Mouse (Mus musculus): ENCODE data around the gene Zfp827.

DNA sequence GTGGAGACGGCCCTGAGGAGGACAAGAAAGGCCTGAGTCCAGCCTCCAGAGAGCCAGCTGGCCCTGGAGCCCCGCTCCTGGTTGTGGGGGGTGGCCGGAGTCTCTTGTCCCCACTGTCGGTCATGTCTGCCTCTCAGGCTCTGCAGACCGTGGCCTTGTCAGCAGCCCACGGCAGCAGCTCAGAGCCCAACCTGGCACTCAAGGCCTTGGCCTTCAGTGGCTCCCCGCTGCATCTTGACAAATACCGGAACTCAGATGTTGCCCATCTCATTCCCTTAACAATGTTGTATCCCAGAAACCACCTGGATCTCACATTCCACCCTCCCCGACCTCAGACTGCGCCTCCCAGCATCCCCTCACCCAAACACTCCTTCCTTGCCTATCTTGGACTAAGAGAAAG is 161.8 kb downstream of the Zfp827 start:
- TF ChIP-seq CTCF (IDR thresholded peaks at IDR 0.05; ENCODE audit: low read depth, low read length): no peak
- TF ChIP-seq POLR2A (IDR thresholded peaks at IDR 0.05; ENCODE audit: borderline replicate concordance, low read depth, low read length): no peak

All from bone marrow macrophage, adult 2 months (primary cell).